Mouse (Mus musculus) left cerebral cortex, postnatal 25 days (tissue): ENCODE measurements around the gene Tbc1d22a. TPM values are rescaled to one million over a fixed set of nuclear protein-coding genes. Genes with fewer than 3 reads are reported as not detected.
A peak's percentile ranks its signal among the peaks of the same experiment; 100 is the strongest.

Source experiments
- DNase-seq, 2 experiments: peaks; one replicate each; pipeline ENCODE4 v3.0.0; 2022; ENCODE audit warnings: low spot score in 2 of 2, mixed read lengths in 1 of 2
- intact Hi-C: fragments of 180-260 bp; cut with DNase I; formaldehyde crosslinking; loops from one replicate; pipeline ENCODE4 v1.15.1; 2025
- total RNA-seq, 2 experiments: library from RNA; stranded (reverse); gene quantifications; 2 replicates each; pipeline ENCODE4 v1.2.3; 2021

Gene Tbc1d22a
- total RNA-seq, 2 experiments from 2014 or later = 28.8 to 31.6 TPM

DNA sequence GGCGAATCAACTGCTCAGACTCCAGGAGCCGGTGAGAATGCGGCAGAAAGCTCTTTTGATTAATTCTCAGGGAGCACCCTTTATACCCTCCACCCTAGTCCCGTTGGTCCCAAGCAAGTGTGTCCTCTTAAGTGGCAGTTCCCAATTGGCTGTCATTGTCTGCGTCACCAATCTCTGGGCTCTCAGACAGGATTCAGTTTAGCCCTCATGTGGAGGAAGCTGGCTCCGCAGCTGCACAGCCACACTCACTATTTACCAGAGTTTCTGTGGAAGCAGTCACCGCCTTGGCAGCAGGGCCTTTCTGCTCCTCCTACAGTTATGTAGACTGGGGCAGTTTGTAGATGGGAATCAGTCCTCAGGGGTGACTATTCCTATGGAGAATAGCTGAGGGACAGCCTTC lies 256.9 kb downstream of the Tbc1d22a start:
- DNase-seq = peak; percentile 23 to 62
- intact Hi-C loops = no loop called here

DNA sequence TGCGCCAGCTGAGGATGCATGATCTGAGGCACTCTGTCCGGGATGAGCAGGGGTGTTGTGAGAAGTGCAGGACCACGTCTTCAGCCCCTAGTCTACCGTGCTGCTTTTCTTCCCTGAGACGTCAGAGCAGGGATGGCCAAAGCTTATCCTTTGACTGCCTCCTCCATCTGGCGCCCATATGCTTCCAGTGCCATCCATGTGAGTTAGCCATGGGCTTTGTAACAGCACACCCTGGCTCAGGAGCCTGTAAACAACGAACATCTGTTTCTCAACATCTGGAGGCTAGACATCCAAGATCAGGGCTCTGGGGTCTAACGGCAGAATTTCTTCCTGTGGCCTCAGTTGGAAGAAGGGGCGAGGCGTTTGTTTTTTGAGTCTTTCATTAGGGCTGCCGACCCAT lies 259.2 kb downstream of the Tbc1d22a start:
- no peak for DNase-seq
- intact Hi-C loops = no loop called here

DNA sequence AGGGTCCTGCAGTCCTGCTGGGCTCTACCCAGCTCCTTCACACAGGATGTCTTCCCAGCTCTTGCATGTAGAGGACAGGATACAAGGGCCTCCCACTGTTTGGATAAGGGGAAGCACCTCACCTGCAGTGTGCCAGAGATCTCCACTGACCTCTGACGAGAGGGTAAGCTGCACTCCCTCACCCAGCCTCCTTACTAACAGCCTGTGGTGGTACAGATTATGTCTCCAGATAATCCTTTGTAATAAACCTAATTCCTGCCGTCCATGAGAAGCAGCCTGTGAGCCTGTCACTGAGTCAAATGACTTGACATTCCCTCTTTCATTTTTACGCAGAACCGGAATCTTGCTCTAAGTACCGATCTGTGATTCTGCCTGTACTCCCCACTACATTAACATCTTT lies 260.7 kb downstream of the Tbc1d22a start:
- intact Hi-C loops = no loop called here

DNA sequence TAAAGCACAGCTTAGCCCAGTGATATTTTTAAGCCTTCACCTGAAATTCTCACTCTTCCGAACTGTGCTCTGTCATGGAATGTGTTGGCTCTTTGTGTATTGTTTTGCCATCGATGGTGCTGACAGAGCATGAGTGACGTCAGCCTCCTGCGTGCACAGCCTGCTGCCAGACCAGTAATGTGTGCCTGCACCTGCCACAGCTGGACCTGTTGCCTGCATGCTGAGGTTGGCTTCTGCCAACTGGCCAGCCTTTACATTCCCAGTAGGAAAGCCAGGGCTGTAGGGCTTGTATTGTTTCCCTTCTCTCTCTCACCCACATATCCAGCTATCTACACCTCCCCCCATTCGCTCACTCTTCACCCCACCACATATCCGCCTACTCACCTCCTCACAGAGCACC lies 262.2 kb downstream of the Tbc1d22a start:
- intact Hi-C loops = no loop called here
- peak; percentile 24 to 28 for DNase-seq

More for the DNA sequence above, 260.7 kb downstream of the Tbc1d22a start:
- no peak for DNase-seq

DNA sequence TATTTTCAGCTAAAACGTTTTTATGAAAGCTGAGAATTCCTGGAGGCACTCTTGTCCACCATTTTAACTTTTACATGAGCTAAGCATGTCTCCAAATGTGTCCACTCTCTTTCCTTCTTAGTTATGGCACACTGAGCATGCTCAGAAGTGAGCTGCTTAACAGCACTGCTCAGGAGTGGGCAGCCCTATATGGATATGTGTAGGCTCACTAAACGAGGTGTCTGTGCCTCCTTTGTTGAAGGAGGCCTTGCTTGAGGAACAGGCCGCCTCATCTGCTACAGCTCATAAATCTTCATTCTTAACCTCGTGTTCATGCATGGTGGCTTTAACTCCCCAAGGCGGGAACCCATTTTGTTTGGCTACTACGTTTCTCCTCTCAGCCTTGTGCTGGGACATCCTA lies 262.8 kb downstream of the Tbc1d22a start:
- intact Hi-C loops = no loop called here
- no peak for DNase-seq

DNA sequence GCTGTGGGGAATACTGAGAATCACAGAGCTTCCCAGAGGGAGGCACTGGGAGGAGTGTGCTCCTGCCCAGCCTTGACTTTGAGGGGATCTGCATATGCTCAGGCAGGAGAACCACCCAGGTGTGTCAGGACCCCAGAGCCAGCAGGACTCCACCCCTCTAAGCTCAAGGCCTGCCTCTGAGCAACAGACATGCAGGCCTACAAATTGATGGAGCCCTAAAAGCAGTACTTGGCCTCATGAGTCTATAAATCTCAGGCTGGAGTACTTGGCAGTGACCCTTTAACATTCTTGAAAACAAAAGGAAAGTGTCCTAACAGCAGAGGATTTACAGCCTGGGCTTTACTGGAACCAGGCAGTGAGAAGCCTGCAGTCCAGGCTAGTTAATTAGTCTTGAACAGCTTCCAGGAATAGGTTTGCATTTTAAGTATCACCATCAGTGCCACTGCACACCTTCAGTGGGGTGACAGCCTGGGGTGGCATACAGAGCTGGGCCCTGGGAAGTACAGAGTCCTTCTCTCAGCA lies 263.3 kb downstream of the Tbc1d22a start:
- intact Hi-C loops = no loop called here
- no peak for DNase-seq

DNA sequence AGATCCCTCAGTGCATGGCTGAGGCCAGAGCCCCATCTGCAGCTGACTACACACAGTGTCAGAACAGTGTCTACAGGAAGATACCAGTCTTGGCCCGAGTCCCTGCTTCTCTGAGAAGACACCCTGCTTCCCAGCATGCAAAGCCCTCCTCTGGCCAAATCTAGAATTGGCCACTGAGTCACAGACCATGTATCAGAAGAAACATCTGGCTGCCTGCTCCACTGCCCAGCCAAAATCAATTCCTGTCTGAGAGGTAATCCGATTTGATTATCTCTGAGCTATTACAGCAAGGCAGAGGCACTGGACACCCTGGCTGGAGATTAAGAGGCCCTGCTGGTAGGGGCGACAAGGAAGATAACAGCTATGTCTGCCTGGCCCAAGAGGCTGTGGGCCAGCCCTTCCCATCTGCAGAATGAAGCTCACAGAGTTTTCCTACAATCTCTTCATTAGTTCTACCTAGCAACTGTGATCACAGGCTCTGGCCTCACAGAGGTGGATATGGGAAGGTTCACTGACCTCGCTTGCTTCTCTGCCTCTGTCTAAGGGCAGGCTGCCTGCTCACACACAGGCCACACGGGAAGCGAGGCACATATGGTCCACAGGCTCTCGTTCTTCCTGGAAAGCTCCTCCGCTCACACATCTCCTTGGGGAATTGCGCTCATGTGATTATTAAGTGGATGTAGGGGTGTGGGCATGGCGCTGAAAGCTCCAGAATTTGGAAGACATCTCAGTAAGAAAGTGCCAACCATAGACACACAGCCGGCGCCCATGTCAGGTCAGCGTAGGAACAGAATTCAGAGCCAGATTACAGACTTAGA lies 264.6 kb downstream of the Tbc1d22a start:
- DNase-seq = no peak
- intact Hi-C loops = no loop called here

DNA sequence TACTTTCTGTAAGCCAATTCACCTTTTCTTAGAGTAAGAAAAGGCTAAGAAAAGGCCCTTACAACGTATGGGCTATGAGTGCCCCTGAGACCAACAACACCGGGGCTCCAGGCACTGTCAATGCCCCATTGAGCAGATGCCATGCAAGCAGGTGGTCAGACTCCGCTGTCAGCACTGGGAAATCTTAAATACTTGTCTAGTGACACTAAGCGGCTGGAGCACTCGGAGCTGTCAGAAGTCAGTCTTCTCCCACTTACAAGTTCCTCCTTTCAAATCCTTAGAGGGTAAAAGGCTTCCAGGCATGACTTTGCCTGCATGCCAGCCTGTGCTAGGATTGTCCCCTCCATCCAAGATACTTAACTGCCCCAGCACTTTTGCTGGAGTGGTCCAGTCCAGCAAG lies 268.1 kb downstream of the Tbc1d22a start:
- intact Hi-C loops = no loop called here
- no peak for DNase-seq

DNA sequence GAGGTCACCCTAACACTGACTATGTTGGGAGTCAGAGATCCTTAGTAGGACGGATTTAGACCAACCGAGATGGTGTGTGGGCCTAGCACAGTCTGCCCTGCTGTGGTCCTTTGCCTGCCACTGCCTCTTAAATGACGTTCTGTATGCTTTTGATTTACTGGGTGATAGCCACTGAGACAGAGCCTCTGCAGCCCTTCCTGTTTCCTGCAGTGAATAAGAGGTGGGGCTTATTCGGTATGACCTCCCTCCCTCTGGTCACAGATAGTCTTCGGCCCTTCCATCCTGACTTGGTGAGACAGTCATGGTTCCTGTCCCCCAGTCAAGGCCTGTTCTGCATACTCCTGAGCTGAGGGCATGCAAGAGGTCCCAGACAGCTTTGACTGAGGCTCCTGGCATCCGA lies 271.6 kb downstream of the Tbc1d22a start:
- no peak for DNase-seq
- intact Hi-C loops = no loop called here

DNA sequence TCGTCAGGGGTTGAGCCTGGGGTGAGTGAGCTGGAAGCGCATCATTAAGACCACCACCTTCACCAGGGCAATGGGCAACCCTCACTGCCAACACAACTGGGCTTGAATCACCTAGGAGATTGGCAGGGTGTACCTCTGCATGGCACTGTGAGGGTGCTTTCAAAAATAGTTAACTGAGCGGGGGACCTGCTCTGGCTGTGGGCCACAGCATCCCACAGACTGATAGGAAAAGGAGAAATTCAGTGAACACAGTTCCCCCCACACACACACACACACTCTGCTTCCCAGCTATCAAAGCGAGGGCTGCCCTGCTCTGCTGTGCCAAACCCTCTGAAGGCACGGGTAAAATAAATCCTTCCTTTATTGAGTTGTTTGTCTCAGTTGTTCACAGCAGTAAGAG lies 273.1 kb downstream of the Tbc1d22a start:
- peak; percentile 36 to 73 for DNase-seq
- intact Hi-C loops = no loop called here

DNA sequence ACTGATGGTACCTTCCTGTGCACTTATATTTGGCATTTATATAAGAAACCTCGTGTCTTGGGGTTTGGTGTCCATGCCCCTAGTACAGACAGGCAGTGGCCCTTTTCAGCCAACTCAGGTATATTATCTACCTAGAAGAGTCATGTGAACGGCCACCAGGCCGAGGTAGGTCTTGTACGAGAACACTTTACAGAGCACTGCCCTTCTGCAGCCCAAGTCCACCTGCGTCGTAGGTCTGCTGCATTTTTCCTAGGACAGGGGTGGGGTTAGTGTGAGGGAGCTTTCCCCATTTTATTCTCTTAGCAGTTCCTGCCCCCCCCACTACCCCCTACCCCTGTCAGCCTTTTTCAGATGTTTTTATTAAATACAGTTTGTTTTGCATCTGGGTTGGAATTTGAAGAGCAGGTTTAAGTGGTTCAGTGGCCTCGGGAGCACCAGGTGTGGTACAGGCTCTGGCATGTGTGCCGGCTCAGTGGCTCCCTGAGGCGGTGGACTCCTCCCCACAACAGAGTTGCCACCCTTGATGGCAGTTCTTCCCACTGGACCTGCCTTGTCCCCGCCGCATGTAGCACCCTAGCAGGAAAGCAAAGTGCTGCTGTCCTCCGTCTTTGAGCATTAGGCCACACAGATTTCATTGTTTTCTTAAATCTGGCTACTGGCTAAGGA lies 277.3 kb downstream of the Tbc1d22a start:
- no peak for DNase-seq

DNA sequence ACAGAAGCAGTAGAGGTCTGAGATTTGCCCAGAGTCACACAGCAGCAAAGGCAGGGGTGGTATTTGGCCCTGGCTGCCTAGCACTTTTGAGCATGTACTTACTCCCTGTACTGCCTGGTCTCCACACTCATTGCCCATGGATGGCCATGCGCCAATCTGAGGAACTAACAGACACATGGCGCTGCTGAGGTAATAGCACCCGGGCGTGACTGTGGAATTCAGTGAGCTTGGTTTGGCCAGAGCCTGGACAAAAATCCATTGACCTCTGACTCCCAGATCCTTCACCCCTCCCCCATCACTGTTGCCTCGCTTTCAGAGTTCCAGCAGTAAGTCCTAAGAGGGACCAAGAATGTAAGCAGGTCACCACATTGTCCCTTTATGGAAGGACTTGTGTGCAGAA lies 278.4 kb downstream of the Tbc1d22a start:
- intact Hi-C loops = no loop called here
- no peak for DNase-seq

More for the DNA sequence above, 277.3 kb downstream of the Tbc1d22a start:
- intact Hi-C loops = no loop called here

DNA sequence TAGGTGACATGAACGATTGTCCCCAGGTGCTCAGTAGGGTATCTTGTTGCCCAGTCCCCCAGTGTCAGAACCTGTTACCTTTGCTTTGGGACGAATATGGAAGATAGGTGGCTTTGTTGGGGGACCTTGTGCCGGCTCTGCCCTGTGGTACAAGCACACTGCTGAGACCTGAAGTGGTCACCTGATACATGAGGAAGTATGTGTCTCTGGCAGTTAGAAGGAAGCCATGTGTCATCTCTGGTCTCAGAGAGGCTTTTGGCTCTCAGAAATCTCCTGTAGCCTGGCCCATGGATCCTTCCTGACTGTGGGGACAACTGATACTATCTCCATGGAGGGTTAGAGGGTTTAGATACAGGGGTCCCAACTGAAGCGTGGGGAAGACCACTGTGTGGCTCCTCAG lies 281.9 kb downstream of the Tbc1d22a start:
- no peak for DNase-seq
- intact Hi-C loops = no loop called here

DNA sequence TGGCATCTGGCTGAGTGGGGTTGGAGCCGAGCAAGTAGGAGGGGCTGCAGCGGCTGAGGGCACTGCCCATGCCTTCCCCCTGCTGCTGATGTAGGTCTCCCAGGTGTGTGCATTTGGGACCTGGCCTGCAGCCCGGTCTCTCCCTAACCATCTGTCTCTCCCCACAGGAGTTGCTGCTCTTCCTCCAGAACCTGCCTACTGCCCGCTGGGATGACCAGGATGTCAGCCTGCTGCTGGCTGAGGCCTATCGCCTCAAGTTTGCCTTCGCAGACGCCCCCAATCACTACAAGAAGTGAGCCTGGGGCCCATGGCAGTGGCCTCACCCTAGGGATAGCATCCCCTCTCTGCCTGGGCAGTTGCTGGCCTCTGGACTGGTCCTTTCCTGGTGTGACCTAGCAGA lies 282.4 kb downstream of the Tbc1d22a start:
- intact Hi-C loops = no loop called here
- DNase-seq = no peak

DNA sequence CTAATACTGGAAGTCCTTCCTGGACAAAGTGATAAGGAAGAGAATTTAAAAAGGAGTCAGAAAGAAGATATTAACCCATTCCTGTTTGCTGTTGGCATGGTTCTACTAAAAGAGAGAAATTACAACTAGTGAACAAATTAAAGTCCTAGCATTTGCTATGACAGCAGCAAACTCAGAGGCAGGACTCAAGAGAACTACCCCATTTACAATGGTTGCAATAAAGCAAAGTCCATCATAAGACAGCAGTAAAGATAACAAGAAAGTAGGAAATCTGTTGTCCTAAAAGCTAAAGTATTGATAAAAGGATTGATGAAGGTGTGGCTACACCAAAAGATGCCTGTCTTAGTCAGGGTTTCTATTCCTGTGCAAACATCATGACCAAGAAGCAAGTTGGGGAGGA lies 286.3 kb downstream of the Tbc1d22a start:
- DNase-seq = no peak
- intact Hi-C loops = no loop called here

DNA sequence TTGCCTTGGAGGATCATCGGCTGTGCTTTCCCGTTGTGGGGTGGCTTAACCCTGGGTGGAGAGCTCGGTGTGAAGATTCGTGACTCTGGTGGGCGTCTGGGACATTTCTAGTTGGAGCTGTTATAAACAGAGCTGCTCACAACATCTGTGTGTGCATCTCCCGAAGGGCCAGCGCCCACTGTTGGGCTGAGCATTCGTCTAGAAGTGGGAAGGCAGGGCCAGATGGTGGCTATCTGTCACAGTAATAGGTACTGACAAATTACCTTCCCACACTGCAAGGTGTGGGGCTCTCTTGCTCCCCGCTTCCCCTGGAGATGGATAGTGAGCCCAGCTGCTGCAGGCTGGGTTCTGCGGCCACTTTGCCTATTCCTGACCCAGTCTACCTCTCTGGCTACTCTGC lies 289.2 kb downstream of the Tbc1d22a start:
- intact Hi-C loops = no loop called here
- peak in 1 of 2 experiments; percentile 29 for DNase-seq

DNA sequence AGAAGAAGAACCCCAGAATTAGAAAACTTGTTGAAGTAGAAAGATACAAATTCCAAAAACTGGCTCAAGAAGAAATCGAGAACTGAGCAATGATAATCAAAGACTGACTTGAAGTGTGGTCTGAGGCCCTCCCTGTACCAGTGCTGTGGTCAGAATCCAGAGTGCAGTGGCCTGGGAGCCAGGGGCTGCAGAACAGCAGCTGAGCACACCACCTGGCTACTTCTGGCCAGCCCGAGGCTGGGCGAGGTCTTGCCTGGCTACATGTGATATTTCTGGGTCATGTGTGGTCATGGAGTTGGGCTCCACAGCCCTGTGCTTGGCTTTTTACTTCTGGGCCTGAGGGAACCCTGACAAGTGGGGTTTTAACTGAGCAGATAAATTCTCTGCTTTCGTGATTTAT lies 292.4 kb downstream of the Tbc1d22a start:
- DNase-seq = no peak

DNA sequence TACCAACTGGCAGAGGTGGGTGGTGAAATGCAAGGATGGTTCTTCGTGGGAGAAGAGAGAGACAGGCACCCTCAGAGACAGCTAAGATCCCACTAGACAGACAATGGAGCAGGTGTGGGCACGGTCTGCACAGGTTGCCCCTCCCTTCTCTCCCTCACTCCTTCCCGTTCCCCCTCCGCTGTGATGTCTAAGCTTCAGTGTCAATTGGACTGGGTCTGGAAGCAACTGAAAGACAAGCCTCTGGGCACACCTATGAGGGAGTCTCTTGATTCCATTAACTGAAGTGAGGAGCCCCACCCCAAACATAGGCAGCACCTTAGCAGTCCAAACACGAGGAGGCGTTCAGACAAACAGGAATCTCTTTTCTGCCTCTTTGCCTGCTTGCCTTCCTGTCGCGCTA lies 293.3 kb downstream of the Tbc1d22a start:
- no peak for DNase-seq
- intact Hi-C loops = no loop called here

More for the DNA sequence above, 292.4 kb downstream of the Tbc1d22a start:
- intact Hi-C loops = no loop called here

DNA sequence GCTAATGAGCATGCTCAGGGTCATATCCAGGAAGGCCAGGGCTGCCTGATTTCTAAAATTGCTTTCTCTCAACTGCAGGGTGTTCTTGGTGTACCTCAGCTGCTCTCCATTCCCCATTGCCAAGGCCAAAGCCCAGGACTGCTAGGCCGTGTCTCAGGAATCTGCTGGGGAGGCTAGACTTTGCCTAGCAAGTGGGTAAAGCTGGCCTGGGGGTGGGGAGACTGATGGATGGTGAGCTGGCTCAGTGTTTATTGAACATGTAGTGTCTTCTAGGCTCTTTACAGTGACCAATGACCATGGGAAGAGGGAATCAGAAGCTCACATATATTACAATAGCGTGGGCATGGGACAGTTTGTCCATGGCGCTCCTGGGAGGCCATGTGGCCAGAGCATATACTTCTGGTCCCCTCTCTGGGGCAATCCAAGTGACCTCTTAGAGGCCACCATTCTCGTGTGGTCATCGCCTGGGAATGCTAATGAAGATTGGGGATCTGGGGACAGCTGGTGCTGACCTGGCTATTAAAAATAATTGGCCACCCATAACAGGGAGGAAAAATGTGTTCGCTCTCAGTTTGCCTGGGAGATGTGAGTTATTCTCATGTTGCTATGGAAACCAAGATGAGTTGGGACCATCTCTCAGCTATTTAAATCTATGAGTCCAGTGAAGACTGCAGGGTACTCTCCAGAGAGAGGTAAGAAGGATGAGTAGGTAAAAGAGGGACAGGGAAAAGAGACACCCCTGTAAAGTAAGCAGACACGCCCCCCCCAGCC lies 294.3 kb downstream of the Tbc1d22a start:
- no peak for DNase-seq
- intact Hi-C loops = no loop called here

DNA sequence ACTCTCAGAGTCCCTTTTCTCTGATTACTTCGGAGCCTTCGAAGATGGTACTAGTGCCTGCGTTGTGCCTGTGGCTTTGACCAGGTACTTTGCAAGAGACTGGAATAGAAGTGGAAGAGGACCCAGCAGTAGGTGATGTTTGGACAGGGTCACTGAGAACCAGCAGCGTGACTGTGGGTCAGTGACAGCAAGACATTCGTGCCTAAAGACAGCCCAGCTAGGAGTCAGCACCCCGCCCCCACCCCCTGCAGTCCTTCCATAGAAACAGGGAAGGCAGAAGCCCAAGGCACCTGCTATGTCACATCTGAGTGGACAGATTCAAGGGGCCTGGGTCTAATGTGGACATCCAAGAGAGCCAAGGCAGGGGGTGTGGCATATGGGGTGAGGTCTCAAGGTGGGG lies 295.3 kb downstream of the Tbc1d22a start:
- intact Hi-C loops = no loop called here
- no peak for DNase-seq
